Mouse (Mus musculus): Measurements from ENCODE around the gene Chrna9. TPM values are rescaled to one million over a fixed set of nuclear protein-coding genes. Genes with fewer than 3 reads are reported as not detected.

Chrna9 gene
- polyA plus RNA-seq, 1 experiment, result not detected

GRCm38 (mm10) chr5:65895121-65895692 is 39.5 kb upstream of the Chrna9 start:
- Histone ChIP-seq H3K27me3 (ENCODE audit: control insufficient read depth, insufficient read depth, insufficient read length) (peaks cover 11% of the 10 kb centered on the region), H3K4me3 (no peak overlapping the region), H3K36me3 (ENCODE audit: control insufficient read depth, insufficient read depth) (no peaks in the 10 kb centered on the region), H3K79me2 (ENCODE audit: control insufficient read depth, insufficient read depth) (no peaks in the 10 kb centered on the region), H3K4me2 (ENCODE audit: low read depth) (no peak overlapping the region), H3ac (ENCODE audit: control insufficient read depth, insufficient read length) (no peak overlapping the region)
- TF ChIP-seq TCF3 (IDR thresholded peaks at IDR 0.05; ENCODE audit: insufficient read length, low read depth) (no peak), USF1 (IDR thresholded peaks at IDR 0.05; ENCODE audit: low read depth) (no peak), SRF (IDR thresholded peaks at IDR 0.05; ENCODE audit: control insufficient read depth, insufficient read length, low read depth) (no peak), MYOG (IDR thresholded peaks at IDR 0.05; ENCODE audit: control insufficient read depth in 1 of 3, insufficient read depth in 1 of 3, insufficient read length in 2 of 3, low read depth in 2 of 3) (no peak), TCF12 (IDR thresholded peaks at IDR 0.05; ENCODE audit: insufficient read depth, poor library complexity, severe bottlenecking) (no peak), POLR2A (IDR thresholded peaks at IDR 0.05; ENCODE audit: insufficient read length, low read depth) (no peak), MYOD1 (IDR thresholded peaks at IDR 0.05; ENCODE audit: control insufficient read depth in 1 of 3, insufficient read length in 2 of 3, low read depth in 2 of 3) (no peak), MAX (IDR thresholded peaks at IDR 0.05; ENCODE audit: low read depth) (no peak), CEBPB (IDR thresholded peaks at IDR 0.05; ENCODE audit: insufficient read depth, poor library complexity, severe bottlenecking) (no peak), REST (IDR thresholded peaks at IDR 0.05; ENCODE audit: insufficient read depth, insufficient read length) (no peak), POLR2AphosphoS2 (IDR thresholded peaks at IDR 0.05; ENCODE audit: insufficient read length, low read depth) (no peak), E2F4 (IDR thresholded peaks at IDR 0.05; ENCODE audit: insufficient read depth) (no peak)

DNA sequence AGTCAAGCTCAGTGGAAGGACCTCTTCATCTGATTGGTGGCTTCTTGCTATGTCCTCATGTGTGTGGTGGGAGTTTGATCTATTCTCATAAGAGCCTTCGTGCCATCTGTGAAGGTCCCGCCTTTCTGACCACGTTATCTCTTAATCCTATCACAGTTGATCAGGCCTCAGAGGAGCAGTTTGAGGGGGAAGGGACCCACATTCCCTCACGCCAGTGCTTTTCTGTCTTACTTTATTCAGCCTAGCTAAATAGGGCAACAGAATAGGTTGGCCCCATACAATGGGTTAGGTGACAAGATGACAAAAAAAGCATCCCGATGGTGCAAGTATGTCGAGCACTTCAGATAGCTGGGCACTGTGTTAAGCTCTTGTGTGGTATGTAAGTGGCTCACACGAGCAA is 39.0 kb upstream of the Chrna9 start:
- H3K27me3 ChIP-seq (ENCODE audit: control insufficient read depth, insufficient read depth, insufficient read length), result peaks cover 11% of the 10 kb centered on the region
- no peaks in the 10 kb centered on the region for H3K79me2 ChIP-seq (ENCODE audit: control insufficient read depth, insufficient read depth)
- TF ChIP-seq POLR2AphosphoS2 (IDR thresholded peaks at IDR 0.05; ENCODE audit: insufficient read length, low read depth) (no peak), USF1 (IDR thresholded peaks at IDR 0.05; ENCODE audit: low read depth) (no peak), POLR2A (IDR thresholded peaks at IDR 0.05; ENCODE audit: insufficient read length, low read depth) (no peak), SRF (IDR thresholded peaks at IDR 0.05; ENCODE audit: control insufficient read depth, insufficient read length, low read depth) (no peak), CEBPB (IDR thresholded peaks at IDR 0.05; ENCODE audit: insufficient read depth, poor library complexity, severe bottlenecking) (no peak), TCF3 (IDR thresholded peaks at IDR 0.05; ENCODE audit: insufficient read length, low read depth) (no peak), TCF12 (IDR thresholded peaks at IDR 0.05; ENCODE audit: insufficient read depth, poor library complexity, severe bottlenecking) (no peak), MYOG (IDR thresholded peaks at IDR 0.05; ENCODE audit: control insufficient read depth in 1 of 3, insufficient read depth in 1 of 3, insufficient read length in 2 of 3, low read depth in 2 of 3) (no peak), REST (IDR thresholded peaks at IDR 0.05; ENCODE audit: insufficient read depth, insufficient read length) (no peak), MAX (IDR thresholded peaks at IDR 0.05; ENCODE audit: low read depth) (no peak), MYOD1 (IDR thresholded peaks at IDR 0.05; ENCODE audit: control insufficient read depth in 1 of 3, insufficient read length in 2 of 3, low read depth in 2 of 3) (no peak), E2F4 (IDR thresholded peaks at IDR 0.05; ENCODE audit: insufficient read depth) (no peak)
- no peak overlapping the region for H3K4me2 ChIP-seq (ENCODE audit: low read depth)
- H3ac ChIP-seq (ENCODE audit: control insufficient read depth, insufficient read length), result no peak overlapping the region
- no peak overlapping the region for H3K4me3 ChIP-seq
- no peaks in the 10 kb centered on the region for H3K36me3 ChIP-seq (ENCODE audit: control insufficient read depth, insufficient read depth)

DNA sequence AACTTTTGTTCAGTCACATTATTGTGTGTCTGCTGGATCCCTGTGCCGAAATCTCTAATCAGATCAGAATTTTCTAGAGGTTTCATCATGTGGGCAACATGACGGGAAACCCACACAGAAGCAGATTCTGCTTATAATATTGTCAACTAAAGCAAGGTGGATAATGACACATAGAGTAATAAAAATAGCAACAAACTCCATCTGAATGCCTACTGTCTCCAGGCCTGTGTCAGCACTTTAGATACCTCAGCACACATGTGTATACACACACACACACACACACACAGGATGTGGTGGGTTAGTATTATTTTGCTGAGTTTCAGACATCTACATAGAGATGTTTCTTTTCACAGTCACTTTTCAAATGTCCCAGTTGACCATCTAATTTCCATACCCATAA is 37.0 kb upstream of the Chrna9 start:
- Histone ChIP-seq H3K36me3 (ENCODE audit: control insufficient read depth, insufficient read depth) (no peaks in the 10 kb centered on the region), H3K4me2 (ENCODE audit: low read depth) (no peak overlapping the region), H3K79me2 (ENCODE audit: control insufficient read depth, insufficient read depth) (no peaks in the 10 kb centered on the region), H3K4me3 (no peak overlapping the region), H3K27me3 (ENCODE audit: control insufficient read depth, insufficient read depth, insufficient read length) (peaks cover 4% of the 10 kb centered on the region), H3ac (ENCODE audit: control insufficient read depth, insufficient read length) (no peak overlapping the region)
- TF ChIP-seq POLR2AphosphoS2 (IDR thresholded peaks at IDR 0.05; ENCODE audit: insufficient read length, low read depth) (no peak), CEBPB (IDR thresholded peaks at IDR 0.05; ENCODE audit: insufficient read depth, poor library complexity, severe bottlenecking) (no peak), TCF12 (IDR thresholded peaks at IDR 0.05; ENCODE audit: insufficient read depth, poor library complexity, severe bottlenecking) (no peak), MYOD1 (IDR thresholded peaks at IDR 0.05; ENCODE audit: control insufficient read depth in 1 of 3, insufficient read length in 2 of 3, low read depth in 2 of 3) (no peak)

DNA sequence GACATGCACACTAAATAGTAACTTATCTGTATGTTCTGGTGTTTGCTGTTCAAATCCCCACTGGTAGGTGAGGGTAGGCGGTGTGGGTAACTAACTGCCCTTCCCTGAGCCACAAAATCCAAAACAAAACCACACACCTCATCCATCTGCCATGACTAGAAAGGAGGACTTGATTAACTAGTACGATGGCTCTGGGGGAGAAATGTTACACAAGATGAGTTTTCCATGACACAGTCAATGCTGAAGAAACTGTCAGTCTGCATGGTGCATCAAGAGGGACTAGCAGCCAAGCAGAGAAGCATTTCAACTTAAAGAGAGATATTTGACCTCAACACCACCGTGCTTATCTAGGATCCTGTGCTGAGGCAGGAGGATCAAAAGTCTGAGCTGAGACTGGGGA is 36.0 kb upstream of the Chrna9 start:
- TF ChIP-seq REST (IDR thresholded peaks at IDR 0.05; ENCODE audit: insufficient read depth, insufficient read length) (no peak), SRF (IDR thresholded peaks at IDR 0.05; ENCODE audit: control insufficient read depth, insufficient read length, low read depth) (no peak), POLR2A (IDR thresholded peaks at IDR 0.05; ENCODE audit: insufficient read length, low read depth) (no peak), CEBPB (IDR thresholded peaks at IDR 0.05; ENCODE audit: insufficient read depth, poor library complexity, severe bottlenecking) (no peak), TCF12 (IDR thresholded peaks at IDR 0.05; ENCODE audit: insufficient read depth, poor library complexity, severe bottlenecking) (no peak), E2F4 (IDR thresholded peaks at IDR 0.05; ENCODE audit: insufficient read depth) (no peak), MYOD1 (IDR thresholded peaks at IDR 0.05; ENCODE audit: control insufficient read depth in 1 of 3, insufficient read length in 2 of 3, low read depth in 2 of 3) (no peak), MAX (IDR thresholded peaks at IDR 0.05; ENCODE audit: low read depth) (no peak)
- no peaks in the 10 kb centered on the region for H3K79me2 ChIP-seq (ENCODE audit: control insufficient read depth, insufficient read depth)
- H3K27me3 ChIP-seq (ENCODE audit: control insufficient read depth, insufficient read depth, insufficient read length), result no peaks in the 10 kb centered on the region
- H3K4me2 ChIP-seq (ENCODE audit: low read depth), result no peak overlapping the region
- no peak overlapping the region for H3K4me3 ChIP-seq
- no peaks in the 10 kb centered on the region for H3K36me3 ChIP-seq (ENCODE audit: control insufficient read depth, insufficient read depth)
- H3ac ChIP-seq (ENCODE audit: control insufficient read depth, insufficient read length), result no peak overlapping the region

DNA sequence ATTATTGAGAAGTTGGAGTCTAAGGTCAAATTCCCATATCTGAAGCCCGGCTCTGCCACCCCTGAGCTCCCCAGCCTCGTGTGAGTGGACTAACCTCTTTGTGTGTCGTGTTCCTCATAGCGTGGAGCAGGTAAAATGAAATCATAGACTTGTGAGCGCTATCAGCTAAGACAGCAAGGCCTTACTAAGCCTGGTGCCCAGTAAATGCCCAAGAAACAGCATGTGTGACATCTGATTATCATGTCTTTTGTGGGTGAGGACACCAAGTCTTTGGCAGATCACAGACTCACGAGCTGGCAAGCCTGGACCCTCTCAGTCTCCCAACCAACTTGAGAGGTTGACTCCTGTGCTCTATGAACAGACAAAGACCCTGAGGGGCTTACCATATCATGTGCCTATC is 34.6 kb upstream of the Chrna9 start:
- Histone ChIP-seq H3K36me3 (ENCODE audit: control insufficient read depth, insufficient read depth) (no peaks in the 10 kb centered on the region), H3K27me3 (ENCODE audit: control insufficient read depth, insufficient read depth, insufficient read length) (no peaks in the 10 kb centered on the region), H3K79me2 (ENCODE audit: control insufficient read depth, insufficient read depth) (no peaks in the 10 kb centered on the region), H3ac (ENCODE audit: control insufficient read depth, insufficient read length) (no peak overlapping the region), H3K4me3 (no peak overlapping the region), H3K4me2 (ENCODE audit: low read depth) (no peak overlapping the region)
- TF ChIP-seq USF1 (IDR thresholded peaks at IDR 0.05; ENCODE audit: low read depth), result no peak
- TF ChIP-seq REST (IDR thresholded peaks at IDR 0.05; ENCODE audit: insufficient read depth, insufficient read length), result no peak
- no peak for TF ChIP-seq POLR2A (IDR thresholded peaks at IDR 0.05; ENCODE audit: insufficient read length, low read depth)
- TF ChIP-seq CEBPB (IDR thresholded peaks at IDR 0.05; ENCODE audit: insufficient read depth, poor library complexity, severe bottlenecking), result no peak
- TF ChIP-seq POLR2AphosphoS2 (IDR thresholded peaks at IDR 0.05; ENCODE audit: insufficient read length, low read depth), result no peak
- TF ChIP-seq SRF (IDR thresholded peaks at IDR 0.05; ENCODE audit: control insufficient read depth, insufficient read length, low read depth), result no peak
- no peak for TF ChIP-seq MAX (IDR thresholded peaks at IDR 0.05; ENCODE audit: low read depth)
